Mouse (Mus musculus): Measurements from ENCODE around the gene Magohb.

The Magohb gene

DNA sequence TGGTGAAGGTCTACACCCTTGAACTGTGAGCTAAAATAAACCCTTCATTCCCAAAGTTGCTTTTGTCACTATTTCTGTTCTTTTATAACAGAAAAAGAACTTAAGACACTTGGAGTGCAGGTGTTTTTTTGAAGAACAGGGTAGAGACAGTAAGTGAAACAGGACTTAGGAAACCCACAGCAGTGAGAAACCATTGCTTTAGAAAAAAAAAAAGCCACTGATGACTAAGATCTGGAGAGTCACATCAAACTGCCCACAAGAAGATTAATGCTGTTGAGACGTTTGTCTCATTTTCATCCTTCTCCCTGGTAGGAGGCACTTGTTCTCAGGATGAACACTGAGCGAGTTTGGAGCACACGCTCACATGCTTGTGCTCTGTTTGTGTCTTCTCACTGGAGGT is 31.0 kb downstream of the Magohb start:
- no peak for DNase-seq

DNA sequence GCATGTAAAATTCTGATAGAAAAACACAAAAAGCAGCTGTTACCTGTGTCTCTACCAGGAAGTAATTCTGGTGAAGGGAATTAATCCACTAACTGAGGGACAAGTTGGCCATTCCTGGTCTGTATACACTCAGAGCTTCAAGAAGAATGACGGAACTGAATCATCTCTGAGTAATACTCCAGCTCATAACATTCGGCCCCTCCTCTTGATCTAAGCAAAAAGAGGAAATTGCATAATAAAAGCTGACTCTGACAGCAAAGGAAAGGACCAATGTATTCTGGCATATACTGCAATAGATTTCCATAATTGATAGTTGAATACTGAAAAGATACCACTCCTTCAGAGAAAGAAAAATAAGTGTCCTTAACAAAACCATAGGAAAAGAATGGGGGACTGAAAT is 45.8 kb downstream of the Magohb start, which contains the start of gene Klra2:
TSS of gene Klra2 (minus strand) at position 157 of the 400 bp plus-strand sequence.
- no peak for DNase-seq

DNA sequence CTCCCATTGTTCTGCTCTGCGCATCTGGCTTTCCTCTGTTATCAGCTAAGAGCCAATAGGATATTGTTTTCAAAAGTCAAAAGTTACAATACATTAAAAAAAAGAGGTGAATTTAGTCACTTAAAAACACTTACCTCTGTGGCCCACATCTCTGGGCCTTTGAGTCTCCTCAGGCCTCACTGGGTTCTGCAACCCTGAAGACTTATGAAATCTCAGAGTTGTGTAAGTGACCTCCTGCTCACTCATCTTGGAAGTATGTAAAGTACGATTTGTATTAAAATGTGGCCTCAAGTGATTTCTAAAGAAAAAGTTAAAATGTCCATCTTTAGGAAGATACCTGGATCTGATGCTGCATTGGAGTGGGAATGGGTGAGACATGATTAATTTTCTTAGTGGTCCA is 48.0 kb downstream of the Magohb start:
- DNase-seq: no peak

Measured in spleen, adult 18-20 months (tissue).